Mouse (Mus musculus): Measurements from ENCODE around the gene Scd1.

DNA sequence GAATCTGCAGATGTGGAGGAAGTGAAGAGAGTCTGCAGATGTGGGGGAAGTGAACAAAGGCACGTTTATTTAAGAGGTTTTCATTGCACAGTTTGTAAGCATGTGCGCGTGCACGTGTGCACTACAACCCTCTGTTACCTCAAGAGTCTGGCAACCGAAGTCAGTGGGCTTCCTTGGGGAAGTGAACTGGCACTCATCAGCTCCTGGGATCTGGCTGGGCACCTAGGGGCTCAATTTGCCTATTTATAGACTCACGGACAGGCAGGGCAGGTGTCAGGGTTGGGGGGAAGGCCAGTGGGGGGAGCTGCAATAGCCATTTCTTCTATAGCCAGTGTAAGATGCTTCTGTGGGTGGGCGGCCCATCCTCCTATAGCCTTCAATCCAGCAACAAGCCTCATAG is 55.9 kb downstream of the Scd1 start:
- TF ChIP-seq CTCF (IDR thresholded peaks at IDR 0.05; ENCODE audit: borderline replicate concordance, insufficient read depth, low read depth, low read length) (no peak), POLR2A (IDR thresholded peaks at IDR 0.05; ENCODE audit: borderline replicate concordance, insufficient read depth, low read length) (no peak)

All from cerebellum, adult 2 months (tissue).